Mouse (Mus musculus) c-Kit-negative CD71-positive TER-119-positive erythroid progenitor cells, embryonic 14.5 days (primary cell): Measurements from ENCODE around the gene Fam76b.
"Not testable (repeated sequence)": the region's sequence is repeated elsewhere in the genome, so short reads cannot be mapped to it uniquely, and the experiment has no call there.

Experiments used
- DNase-seq: peaks from one replicate; pipeline ENCODE4 v3.0.0-alpha.2; 2013; ENCODE audit warnings: low read depth, low spot score

Fam76b gene

DNA sequence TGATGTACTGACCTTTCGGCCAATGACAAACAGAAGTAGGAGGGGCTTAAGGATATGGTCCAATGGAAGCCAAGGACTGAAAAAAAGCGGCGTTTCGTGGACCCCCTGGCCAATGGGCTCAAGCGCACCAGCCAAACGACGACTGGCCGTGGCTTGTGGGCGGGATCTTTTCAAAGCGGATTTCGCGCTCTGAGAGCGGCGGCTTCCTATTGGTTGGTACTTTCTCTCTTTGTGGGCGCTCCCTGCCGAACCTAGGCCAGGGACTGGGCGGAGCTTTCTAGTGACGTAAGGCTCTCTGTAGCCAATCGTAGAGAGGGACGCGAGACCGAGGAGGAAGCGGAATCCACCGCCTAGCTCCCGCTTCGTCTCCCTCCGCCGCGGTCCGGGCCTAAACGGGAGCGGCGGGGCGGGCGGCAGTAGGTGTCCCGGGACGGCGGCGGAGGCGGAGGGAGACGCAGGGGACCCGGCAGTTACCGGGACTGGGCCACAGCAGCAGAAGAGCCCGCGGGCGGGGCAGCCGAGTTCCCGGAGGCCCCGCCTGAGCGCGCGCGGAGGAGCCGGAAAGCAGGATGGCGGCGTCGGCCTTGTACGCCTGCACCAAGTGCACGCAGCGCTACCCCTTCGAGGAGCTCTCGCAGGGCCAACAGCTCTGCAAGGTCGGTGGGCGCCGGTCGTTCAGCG is at the start of gene Fam76b:
Gene Fam76b, plus strand, starts transcription at position 311 of the 681 bp plus-strand sequence.
- DNase-seq = peak; percentile 100

DNA sequence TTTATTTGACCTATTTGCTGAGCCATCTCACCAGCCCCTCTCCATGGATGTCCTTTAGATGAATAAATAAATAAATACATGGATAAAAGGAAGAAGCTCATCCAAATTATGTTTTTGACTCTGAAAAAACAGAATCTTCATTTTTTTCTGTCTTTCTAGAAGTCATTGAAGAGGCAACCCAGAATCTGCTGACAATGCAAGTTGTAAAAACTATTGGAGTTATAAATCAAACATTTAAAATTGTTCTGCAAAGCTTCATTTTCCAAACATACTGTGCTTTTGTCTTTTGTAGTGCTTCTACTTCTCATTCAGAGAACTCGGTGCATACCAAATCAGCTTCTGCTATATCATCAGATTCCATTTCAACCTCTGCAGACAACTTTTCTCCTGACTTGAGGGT is 45.5 kb upstream of the Fam76b start:
- no peak for DNase-seq

DNA sequence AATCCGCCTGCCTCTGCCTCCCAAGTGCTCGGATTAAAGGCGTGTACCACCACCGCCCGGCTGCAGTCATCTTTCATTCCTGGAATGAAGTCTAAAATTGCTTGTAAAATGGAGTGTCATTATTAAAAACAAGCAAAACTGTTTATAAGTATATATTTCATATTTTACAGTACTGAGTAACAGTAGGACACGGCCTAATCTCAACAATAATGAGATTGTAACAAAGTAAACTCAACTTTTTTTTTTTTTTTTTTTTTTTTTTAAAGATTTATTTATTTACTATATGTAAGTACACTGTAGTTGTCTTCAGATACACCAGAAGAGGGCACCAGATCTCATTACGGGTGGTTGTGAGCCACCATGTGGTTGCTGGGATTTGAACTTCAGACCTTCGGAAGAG is 36.7 kb upstream of the Fam76b start:
- not testable (repeated sequence) for DNase-seq

DNA sequence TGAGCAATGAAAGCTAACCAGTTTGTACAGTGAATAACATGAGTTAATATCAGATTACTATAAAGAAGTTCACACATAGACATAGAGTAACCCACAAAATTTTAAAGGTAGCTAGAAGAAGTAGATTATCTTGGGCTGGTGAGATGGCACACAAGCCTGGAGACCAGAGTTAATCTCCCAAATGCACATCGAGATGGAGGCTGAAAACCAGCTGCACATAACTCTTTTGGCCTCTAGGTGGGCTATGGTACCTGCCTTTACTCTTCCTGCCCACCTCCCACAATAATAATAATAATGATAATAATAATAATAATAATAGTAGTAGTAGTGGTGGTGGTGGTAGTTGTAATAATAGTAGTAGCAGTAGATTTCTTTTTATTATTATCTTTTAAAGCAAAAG is 33.2 kb upstream of the Fam76b start:
- DNase-seq = no peak

DNA sequence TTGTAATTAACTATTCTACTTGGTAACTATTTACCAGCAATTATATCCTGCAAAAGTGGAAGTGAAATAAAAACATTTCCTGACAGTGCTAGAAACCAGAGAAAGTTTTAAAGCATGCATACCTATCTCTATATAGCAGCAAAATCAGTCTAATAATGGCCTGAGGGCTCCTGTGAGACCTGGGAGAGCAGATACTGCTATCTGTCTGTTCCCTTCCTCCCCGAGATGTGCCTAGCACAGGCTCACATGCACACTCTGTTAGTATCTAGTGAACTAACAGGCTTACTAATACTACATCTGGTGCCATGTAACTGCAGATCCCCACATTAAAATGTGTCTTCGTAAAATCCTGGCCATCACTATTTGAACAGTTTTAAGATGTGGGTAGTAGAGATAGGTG is 32.8 kb upstream of the Fam76b start:
- no peak for DNase-seq

DNA sequence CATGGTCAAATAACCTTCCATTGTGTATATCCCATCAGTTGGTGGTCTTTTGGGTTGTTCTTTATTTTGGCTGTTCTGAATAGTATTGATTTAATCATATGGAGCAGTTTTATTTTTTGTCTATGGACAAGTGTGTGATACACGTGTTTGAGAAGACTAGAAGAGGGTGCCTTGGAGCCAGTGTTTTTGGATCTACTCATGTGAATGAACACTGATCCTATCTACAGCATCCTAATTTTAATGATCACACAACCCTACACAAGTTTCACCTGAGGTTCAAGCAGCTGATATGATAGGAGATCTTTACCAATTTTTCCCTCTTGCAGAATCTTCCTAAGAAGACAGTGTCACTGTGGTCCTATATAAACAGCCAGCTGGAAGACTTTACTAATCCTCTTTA is 23.0 kb upstream of the Fam76b start:
- no peak for DNase-seq

DNA sequence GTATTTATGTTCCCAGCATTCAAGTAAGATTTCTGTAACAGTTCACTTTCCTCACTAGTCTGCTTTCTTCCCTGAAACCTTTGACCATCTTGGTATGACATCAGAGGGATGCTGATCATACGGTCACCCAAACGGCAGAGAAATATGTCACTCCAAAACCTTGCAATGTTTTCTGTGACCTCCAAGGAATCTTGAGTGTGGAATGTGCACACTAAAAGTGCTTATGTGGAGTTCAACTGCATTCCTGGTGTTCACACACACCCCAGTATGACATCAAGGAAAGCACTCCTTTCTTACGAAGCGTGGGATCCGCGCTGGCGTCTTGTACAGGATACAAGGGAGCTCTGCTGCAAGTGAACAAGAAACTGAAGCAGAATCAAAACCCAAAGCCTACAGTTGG is 20.7 kb upstream of the Fam76b start:
- no peak for DNase-seq

DNA sequence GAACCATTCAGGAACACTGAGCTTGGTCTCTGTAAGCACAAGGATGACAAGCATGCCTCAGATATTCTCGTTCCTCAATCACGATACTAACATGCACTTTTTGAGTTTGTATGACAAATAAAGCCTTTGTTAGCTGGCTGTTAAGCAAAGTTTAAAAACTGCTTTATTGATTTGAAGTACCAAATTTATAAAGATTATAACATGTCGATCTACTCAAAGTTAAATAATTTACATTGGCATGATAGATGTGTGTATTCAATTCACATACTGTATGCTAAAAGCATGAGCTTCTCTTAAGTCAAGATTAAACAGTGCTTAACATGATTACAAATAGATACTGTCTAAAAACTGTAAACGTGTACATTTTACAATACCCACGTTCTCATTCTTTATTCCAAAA is 19.9 kb upstream of the Fam76b start:
- DNase-seq = no peak

DNA sequence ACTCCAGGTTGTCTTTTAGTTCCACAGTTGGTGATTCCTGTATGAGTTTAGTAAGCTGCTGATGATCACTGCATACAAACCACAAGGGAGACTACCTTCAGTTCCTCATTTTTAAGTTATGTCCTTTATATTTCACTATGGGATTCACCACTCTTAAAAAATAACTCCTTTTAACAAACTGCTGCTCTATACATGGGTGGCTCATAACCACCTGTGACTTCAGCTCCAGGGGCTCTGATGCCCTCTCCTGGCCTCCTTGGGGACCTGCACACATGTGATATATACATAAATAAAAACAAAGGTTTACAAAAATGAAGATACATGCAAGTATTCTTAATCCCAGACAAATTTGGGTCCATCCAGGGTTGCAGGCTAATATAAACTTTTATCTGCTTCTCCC is 17.6 kb upstream of the Fam76b start:
- no peak for DNase-seq

DNA sequence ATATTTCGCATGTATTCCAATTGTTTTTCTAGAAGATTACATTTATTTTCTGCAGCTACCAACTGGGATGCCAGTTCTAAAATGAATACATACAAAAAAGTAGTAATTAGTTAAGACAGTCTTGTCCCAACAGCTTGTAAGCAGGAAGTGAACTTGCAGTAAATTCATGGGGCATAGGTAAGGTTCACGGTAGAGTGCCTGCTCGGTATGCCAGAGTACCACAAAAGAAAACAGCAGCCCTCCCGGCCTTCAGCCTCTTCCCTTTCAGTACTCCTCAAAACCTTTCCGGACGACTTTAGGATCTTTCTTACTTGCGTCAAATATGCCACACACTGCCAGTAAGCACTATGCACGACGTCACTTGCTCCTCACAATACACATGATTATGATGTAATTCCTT is 9.1 kb upstream of the Fam76b start:
- DNase-seq = no peak

DNA sequence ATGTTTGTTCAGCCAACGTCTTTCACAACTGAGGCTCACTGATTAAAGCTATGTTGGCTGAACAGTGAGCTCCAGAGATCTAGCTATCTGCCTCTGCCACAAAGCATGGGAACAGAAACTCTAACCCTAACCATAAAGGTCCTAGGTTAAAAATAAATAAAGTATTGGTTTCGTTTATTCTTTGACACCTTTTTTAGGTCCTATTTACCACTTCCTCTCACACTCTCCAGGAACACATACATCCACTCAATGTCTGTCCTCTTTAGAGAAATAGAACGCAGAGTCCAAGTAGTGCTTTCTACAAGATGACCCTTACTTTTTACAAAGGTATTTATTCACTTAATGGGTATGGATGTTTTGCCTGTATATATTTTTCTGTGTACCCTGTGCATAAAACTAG is 6.7 kb upstream of the Fam76b start:
- no peak for DNase-seq

DNA sequence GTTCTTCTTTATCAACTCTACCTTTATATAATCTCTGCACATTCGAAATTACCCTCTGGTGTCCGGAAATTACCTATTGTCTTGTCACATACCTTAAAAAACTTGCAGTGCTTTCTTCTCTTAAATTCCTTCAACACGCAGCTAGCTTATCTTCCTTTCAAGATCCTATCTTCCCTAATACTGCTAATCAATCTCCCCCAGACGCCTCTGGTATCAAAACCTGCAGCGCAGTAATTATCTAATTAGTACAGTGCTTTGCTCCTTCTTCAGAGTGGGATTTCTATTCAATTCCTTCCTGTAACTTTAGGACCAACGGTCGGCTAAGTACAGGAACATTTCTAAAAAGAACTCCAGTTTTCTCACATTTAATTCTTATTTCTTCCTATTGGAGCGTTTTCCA is 1.6 kb upstream of the Fam76b start:
- peak; percentile 50 for DNase-seq

DNA sequence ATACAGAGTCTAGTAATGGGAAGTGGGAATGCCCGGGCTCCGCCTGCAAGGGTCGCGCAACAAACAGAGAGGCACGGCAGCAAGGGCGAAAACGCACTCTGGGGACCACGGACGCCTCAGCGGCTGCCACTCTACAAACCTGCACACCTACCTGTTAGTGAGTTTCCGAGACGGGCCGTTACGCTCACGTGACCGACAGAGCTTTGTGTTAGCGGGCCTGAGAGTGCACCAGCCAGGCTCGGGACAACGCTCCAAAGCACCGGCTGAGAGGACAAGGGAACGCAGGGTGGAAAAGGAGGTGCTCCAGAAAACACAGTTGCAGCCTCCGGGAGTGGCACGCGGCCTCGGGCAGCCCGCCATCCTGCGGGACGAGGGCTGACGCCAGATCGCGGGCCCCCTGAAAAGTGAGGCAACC is 1.1 kb upstream of the Fam76b start:
- DNase-seq = peak; percentile 52

DNA sequence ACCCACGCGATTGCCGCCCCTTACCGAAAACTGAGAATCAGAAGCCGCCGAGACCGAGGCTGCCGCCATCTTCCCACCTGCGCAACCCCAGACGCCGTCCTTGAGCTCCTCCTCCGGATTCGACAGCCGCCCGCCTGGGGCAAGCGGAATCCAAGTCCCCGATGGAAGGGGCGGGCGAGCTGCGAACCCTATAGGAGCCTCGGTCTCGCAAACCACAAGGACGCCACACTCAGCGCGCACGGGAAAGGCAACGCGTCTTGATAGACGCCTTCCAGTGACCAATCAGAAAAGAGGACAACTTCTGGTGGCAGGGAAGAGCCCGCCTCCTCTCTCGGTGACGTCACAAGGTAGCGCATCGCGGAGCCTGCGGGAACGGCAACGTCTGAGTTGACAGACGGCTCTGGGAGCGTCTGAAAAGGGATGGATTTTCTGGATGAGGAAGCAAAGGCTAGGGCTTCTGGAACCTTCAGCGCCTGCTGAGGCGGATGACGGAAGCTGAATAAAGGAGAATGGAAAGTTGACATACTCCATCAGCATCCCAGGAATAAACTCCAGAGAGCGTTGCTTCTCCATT is 597 bp upstream of the Fam76b start, which contains the start of gene Cep57:
Gene Cep57, minus strand, starts transcription at position 276 of the 574 bp plus-strand sequence.
- peak; percentile 99 for DNase-seq

DNA sequence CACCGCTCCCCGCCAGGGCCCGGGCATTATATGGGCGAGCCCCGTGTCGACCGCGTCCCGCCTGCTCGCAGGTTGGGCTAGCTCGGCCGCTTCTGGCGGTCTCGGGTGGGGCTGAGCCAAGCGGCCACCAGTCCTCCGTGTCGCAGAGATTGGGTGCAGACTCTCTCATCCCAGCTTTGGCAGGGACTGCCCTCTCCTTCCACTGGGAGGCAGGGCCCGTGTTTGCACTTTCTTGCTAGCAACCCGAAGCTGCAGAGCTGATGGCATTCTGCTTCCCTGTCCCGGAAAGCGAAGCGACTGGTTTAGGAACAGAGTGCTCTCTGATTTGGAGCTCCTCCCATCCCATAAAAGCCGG is 548 bp downstream of the Fam76b start:
- peak; percentile 54 for DNase-seq

DNA sequence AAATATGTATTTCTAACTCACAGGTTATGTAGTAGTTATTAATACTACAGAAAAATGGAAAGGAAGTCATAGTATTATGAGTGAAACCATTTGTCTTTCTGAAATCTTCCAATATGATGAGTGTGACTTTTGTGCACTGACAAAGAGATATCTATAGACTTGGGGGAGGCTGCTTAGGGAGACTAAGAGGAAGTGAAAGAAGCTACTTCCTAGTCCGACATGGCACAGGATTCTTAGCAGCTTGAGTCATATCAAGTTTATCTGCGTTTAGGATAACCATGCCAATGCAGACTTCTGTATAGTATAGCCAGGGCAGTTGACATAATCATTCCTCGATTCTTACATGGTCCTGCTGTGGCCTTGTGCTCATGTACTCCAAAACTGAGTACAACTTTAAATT is 7.7 kb downstream of the Fam76b start:
- DNase-seq = no peak

DNA sequence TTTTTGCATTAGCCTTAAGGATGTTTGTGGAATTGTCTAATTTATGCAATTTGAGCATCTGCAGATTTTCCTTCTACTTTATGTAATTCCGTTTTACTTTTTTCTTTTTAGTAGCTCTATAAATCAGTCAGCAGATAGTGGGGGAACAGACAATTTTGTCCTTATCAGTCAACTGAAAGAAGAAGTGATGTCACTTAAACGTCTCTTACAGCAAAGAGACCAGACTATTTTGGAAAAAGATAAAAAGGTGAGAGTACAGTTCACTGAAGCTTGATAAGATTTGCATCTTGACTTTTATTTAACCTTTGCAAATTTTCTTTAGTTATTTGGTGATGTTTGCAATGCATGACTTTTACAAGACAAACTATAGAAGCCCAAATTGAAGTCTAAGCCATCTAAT is 9.2 kb downstream of the Fam76b start:
- DNase-seq = no peak

DNA sequence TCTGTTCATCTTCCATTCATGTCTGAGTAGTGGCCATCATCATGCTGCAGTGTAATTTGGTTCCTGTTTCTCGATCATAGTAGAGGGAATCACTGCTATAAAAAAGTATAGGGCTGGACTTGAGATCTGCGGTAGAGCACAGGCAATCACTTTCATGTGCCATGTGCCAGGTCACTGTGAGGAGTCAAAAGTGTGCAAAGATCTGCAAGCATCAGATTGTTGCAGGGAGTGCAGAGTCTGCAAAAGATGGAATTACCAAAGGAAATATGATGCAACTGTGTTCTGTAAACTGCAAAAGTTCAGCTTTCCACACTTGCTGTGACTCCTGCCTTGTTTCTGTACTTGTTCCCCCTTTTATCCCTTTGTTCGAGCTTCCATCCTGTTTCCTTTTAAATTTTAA is 20.1 kb downstream of the Fam76b start:
- DNase-seq = no peak

DNA sequence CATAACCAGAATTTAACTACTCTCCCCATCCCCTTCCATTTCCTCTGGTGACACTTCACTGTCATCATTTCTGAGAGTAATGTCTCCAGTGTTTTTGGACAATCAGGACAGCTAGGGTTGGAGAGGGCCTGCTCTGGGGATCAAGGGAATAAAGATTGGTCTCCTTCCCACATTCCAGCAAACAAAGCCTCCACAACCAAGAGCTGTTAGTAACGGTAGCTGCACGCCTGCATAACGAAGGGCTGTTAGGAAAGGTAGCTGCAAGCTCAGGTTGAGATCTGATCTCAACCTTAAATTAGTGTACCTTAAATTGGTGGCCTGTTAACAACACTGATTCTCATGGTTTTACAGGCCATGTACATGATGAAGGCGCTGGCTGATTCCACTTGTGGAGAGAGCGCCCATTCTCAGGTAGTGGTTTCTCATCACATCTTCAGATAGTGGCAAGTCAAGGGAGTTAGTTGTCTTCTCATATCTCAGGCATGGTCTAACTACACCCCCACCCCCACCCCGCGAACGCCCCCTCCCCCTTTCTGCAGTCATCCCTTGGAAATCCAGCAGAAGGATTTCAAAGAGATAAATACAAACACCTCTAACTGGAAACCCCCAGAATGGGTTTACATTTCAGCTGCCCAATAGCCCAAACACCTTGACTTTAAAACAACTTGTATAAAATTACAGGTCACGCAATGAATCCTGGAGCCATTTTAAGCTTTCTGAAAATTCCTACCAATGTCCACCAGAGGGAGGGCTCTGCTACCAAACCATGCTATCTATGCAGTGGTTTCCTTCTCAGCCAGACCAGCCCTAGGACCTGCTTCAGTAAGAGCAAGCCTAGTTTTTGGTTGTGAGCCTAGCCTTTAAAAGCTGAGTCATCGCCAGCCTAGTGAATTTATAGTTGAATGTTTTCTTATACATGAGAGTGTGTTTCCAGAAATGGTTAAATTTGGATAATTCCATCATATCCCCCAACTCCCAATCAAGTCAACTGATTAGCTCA is 21.3 kb downstream of the Fam76b start:
- no peak for DNase-seq

DNA sequence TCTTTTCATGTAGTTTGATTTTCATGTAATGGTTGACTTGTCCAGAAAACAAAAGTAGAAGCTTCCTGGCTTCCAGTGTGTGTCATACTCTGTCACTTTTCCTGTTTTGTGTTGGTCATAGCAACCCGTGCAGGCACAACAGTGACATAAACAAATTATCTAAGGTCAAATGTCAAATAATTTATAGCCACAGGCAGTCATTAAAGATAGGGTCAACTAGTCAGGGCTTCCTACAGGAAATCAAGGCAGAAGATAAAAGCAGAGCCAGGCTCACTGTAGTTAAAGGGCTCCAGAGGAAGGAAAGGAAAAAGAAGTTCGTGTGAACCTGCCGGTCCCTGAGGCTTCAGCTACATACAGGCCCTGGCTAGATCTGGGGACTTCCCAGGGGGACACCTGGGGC is 26.4 kb downstream of the Fam76b start:
- DNase-seq = no peak

DNA sequence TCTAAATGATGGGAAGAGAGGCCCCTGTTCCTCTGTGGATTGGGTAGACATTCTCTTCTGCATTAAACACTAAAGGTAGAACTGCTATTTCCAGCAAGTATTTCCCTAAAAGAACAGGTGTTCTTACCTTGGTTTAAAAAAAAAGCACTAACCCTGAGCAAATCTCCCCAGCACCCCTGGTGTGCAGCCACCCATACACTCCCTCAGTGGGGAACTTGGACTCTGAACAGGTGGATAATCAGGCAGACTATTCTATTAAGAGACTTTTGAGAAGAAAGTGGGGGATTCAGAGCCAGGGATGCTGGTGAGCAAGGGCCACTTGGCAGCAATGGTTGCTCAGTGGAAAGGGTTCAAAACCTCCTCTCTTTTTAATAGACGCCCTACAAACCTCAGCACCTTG is 28.7 kb downstream of the Fam76b start:
- DNase-seq = no peak

DNA sequence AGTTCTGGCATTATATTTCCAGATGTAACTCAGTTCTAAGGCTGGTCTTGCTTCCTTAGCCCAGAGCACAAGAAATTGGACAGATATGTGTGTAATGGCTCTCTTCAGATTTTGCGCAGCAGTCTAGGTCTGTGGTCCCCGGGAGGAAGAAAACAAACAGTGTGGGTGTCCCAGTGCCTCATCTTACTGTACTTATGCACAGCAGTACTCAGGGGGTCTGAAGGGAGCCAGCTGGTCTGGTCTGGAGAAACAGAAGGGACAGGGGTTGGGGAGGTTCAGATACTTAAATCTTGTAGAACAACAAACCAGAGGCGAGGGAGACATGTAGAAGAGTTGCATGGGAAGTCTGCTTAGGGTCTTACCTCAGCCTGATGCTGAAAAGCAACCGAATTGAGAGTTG is 29.3 kb downstream of the Fam76b start:
- DNase-seq = no peak

DNA sequence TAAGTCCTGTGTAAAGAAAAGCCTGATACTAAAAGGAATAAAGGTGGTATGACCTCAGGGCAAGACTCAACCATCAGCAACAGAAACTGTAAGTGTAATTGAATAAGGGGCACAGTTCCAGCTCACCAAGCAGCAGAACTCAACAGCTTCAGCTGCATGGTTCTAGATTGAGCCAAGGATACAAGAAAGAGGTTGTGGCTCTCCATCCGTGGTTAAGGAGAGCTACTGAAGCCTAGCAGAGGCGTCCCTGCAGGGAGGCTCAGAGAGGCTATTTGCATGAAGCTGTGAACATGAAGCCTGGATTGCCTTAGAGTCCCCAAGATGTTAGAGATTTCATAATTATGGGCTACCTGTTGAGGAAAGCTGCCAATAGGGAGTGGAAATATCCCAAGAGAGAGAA is 40.1 kb downstream of the Fam76b start:
- no peak for DNase-seq
